Mouse (Mus musculus): ENCODE data around the gene Prdx5. TPM values are rescaled to one million over a fixed set of nuclear protein-coding genes. Genes with fewer than 3 reads are reported as not detected.
"Not testable (repeated sequence)": the region's sequence is repeated elsewhere in the genome, so short reads cannot be mapped to it uniquely, and the experiment has no call there.

Gene Prdx5
- polyA plus RNA-seq, 1 experiment from 2014 or later, result 231 TPM

DNA sequence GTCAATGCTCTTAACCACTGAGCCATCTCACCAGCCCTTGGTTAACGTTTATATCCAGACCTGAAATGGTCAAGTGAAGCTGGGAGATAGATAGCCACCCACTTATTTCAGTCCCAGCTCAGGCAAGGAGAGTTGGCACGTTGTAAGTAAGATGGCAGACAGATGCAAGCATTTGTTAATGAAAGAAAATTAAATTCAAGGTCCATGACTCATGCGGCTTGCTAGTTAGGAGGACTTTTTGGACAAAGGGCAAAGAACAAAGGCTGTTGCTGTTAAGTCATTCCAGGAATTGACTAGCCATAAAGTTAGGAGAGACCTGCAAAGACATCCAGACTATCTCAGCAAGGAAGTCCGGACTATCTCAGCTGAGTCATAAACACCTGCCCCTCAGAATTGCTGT is 10.3 kb downstream of the Prdx5 start:
- WGBS, result 82% methylated on average over 4 of the region's 4 CpGs
- no peak overlapping the region for H3K4me2 ChIP-seq (replicated peaks)
- no peak overlapping the region for H3K9ac ChIP-seq (replicated peaks)
- no peak overlapping the region for H3K27ac ChIP-seq (replicated peaks)
- no peaks in the 10 kb centered on the region for H3K36me3 ChIP-seq
- no peaks in the 10 kb centered on the region for H3K9me3 ChIP-seq
- ATAC-seq (replicated peaks), result no peak
- no peak overlapping the region for H3K4me3 ChIP-seq
- no peaks in the 10 kb centered on the region for H3K27me3 ChIP-seq
- no peaks in the 10 kb centered on the region for H3K4me1 ChIP-seq

DNA sequence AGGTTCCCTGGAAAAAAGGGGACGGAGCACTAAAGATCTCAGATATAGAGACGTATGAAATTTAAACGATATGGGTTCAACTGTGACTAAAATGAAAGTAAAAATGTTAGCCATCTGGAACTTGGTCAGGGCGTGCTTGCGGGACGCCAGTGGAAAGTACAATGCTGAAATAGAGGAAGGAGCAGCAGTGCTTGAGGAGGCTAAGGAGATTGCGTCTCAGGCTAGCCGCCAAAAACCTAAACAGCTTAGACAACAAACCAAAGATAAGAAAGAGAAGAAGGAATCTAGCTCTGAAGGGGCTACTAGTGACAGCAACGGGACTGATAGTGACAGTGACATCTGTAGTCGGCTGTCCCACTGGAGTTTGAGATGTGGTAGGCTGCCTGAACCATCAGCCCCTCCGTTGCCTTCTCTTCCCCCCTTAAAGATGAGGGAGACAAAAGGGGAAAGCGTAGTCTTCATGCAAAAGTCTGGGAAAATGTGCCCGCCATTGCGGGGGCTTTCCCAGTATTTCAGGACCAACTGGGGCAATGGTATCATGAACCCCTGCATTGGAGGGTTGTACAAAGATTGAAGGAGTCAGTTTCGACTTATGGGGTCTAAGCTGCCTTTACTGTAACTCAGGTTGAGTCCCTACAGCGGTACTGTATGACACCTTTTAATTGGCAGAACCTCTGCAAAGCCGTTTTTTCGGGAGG is 14.1 kb downstream of the Prdx5 start:
- not testable (repeated sequence) for H3K9me3 ChIP-seq; H3K4me3 ChIP-seq; H3K4me2 ChIP-seq (replicated peaks); H3K4me1 ChIP-seq; H3K9ac ChIP-seq (replicated peaks); H3K36me3 ChIP-seq; ATAC-seq (replicated peaks); H3K27me3 ChIP-seq; H3K27ac ChIP-seq (replicated peaks)
- 91% methylated on average over 18 of the region's 18 CpGs for WGBS

DNA sequence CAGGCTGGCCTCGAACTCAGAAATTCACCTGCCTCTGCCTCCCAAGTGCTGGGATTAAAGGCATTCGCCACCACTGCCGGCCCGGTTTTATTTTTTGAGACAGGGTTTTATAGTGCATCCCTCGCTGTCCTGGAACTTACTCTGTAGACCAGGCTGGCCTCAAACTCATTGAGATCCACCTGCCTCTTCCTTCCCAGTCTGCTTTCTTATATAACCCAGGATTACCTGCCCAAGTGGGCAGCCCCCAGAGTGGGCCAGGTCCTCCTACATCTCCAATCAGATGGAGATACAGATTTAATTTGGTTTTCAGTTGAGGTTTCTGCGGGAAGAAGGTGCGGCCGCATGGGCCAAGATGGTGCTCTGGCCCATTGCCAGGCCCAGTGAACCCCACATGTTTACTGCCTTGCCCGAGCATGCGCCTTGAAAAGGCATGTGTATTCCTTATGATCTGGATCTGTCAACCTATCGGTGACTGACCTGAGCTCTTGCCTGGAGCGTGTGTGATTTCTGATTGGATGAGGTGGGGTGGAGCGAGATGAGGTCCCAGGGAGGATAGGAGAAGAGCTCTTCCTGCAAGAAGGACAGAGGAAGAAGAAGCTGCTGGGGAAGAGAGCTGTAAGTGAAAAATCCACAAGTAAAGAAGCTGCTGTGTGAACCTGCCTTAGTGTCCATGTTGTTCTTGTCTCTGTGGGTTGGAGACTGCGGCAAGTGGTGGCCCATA is 16.0 kb downstream of the Prdx5 start:
- H3K9me3 ChIP-seq, result no peaks in the 10 kb centered on the region
- H3K27me3 ChIP-seq, result no peaks in the 10 kb centered on the region
- WGBS, result 92% methylated on average over 14 of the region's 14 CpGs
- H3K4me3 ChIP-seq, result no peak overlapping the region
- no peak overlapping the region for H3K4me2 ChIP-seq (replicated peaks)
- no peaks in the 10 kb centered on the region for H3K4me1 ChIP-seq
- no peaks in the 10 kb centered on the region for H3K36me3 ChIP-seq
- no peak overlapping the region for H3K9ac ChIP-seq (replicated peaks)
- H3K27ac ChIP-seq (replicated peaks), result no peak overlapping the region
- no peak for ATAC-seq (replicated peaks)

DNA sequence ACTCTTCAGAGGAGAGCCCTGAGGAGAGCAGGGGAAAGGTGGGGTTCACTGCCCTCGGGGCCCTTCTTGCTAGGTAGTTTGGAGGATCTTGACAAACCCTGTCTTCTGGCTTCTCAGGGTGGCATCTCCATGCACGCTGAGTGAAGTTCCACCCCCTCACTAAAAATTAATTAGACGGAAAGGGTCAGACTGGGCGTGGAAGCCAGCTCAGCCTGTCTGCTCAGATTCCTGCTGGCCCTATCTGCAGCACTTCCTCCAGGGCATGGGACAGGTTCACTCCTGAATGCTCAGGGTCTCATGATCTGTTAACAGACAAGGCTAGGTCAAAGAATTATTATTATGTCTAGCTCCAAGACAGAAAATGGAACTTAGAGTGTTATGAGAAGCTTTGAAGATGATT is 17.4 kb downstream of the Prdx5 start:
- no peak overlapping the region for H3K4me2 ChIP-seq (replicated peaks)
- no peaks in the 10 kb centered on the region for H3K4me1 ChIP-seq
- no peaks in the 10 kb centered on the region for H3K9me3 ChIP-seq
- 81% methylated on average over 4 of the region's 4 CpGs for WGBS
- no peak for ATAC-seq (replicated peaks)
- no peak overlapping the region for H3K27ac ChIP-seq (replicated peaks)
- H3K4me3 ChIP-seq, result no peak overlapping the region
- no peaks in the 10 kb centered on the region; the same call in 1 of the 2 replicates for H3K27me3 ChIP-seq
- H3K9ac ChIP-seq (replicated peaks), result no peak overlapping the region
- no peaks in the 10 kb centered on the region for H3K36me3 ChIP-seq

DNA sequence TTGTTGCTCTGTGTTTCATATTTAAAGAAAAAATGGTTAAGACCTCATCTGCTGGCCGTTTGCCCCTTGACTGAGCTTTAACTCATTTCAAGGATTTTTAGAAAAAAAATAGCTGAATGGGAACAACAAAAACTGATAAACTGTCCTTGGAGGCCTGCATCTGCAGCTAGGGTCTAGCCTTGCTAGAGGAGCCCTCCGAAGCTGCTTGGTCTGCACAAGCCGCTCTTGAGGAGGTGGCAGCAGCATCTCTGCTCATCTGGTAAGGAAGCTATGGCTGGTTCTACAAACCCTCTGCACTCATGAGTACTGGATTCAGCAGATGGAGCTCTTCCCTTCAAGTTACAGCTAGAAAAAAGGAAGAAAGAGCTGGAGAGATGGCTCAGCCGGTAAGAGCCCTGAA is 31.9 kb downstream of the Prdx5 start:
- no peak overlapping the region for H3K27ac ChIP-seq (replicated peaks)
- no peaks in the 10 kb centered on the region for H3K36me3 ChIP-seq
- no peak overlapping the region for H3K4me2 ChIP-seq (replicated peaks)
- ATAC-seq (replicated peaks), result no peak
- no peaks in the 10 kb centered on the region for H3K4me1 ChIP-seq
- H3K27me3 ChIP-seq, result no peaks in the 10 kb centered on the region
- WGBS, result 90% methylated on average over 4 of the region's 4 CpGs
- no peak overlapping the region for H3K4me3 ChIP-seq
- H3K9ac ChIP-seq (replicated peaks), result no peak overlapping the region
- H3K9me3 ChIP-seq, result no peaks in the 10 kb centered on the region

DNA sequence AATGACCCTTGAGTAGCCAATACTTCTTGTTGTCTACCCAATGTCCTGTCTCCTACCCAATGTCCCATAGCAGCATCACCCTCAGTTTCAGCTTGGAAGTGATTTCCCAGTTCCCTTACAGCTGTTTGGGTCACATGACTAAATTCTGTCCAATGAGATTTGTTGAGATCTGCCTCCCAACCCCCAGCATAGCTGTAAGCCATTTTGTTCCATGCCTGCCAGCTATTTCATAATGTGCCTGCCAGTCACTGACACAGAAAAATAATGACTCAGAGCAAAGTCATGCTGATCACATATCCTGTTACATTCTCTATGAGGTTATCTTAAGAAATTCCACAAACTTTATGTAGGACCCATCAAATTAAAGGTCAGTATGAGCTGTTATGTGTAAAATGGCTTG is 33.1 kb downstream of the Prdx5 start:
- ATAC-seq (replicated peaks), result no peak
- Histone ChIP-seq H3K27me3 (no peaks in the 10 kb centered on the region), H3K27ac (replicated peaks) (no peak overlapping the region), H3K4me3 (no peak overlapping the region), H3K36me3 (no peaks in the 10 kb centered on the region), H3K4me1 (no peaks in the 10 kb centered on the region), H3K9ac (replicated peaks) (no peak overlapping the region), H3K9me3 (no peaks in the 10 kb centered on the region), H3K4me2 (replicated peaks) (no peak overlapping the region)

DNA sequence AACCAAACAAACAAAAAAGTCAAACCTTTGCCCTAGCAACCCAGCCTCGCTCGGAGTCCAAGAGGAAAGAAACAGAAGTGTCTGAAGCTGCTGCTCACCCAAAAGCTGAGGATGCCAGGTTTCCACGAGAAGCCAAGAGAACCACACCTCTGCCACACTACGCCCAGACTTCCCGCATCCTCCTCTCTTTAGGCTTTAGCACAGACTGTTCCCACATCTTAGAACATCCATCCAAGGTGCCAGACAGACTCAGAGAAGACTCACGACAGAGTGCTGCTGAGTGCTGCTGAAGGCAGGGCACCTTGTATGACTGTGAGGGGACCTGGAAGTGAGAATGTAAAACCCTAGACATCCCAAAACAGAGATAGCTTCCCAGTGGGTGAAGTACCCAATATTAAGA is 34.1 kb downstream of the Prdx5 start:
- H3K27ac ChIP-seq (replicated peaks), result no peak overlapping the region
- no peaks in the 10 kb centered on the region for H3K4me1 ChIP-seq
- H3K9ac ChIP-seq (replicated peaks), result no peak overlapping the region
- H3K4me3 ChIP-seq, result no peak overlapping the region
- WGBS, result 91% methylated on average over 6 of the region's 6 CpGs
- no peaks in the 10 kb centered on the region for H3K27me3 ChIP-seq
- no peak overlapping the region for H3K4me2 ChIP-seq (replicated peaks)
- no peaks in the 10 kb centered on the region for H3K36me3 ChIP-seq
- no peak for ATAC-seq (replicated peaks)
- H3K9me3 ChIP-seq, result no peaks in the 10 kb centered on the region

DNA sequence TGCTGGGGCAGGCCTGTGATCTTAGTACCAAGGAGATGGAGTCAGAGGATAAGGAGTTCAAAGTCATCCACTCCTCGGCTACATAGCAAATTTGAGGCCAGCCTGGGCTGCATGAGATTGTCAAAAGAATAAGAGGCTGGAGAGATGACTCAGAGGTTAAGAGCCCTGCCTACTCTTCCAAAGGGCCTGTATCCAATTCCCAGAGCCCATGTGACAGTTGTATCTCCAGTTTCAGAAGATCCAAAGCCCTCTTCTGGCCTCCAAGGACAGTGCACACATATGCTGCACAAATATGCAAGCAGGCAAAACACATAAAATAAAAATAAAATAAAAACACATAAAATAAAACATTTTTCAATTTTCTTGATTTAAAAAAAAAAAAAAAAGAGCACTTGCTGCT is 35.6 kb downstream of the Prdx5 start:
- Histone ChIP-seq H3K9ac (replicated peaks) (no peak overlapping the region), H3K9me3 (no peaks in the 10 kb centered on the region), H3K4me2 (replicated peaks) (no peak overlapping the region), H3K27ac (replicated peaks) (no peak overlapping the region), H3K4me1 (no peaks in the 10 kb centered on the region), H3K4me3 (no peak overlapping the region), H3K36me3 (no peaks in the 10 kb centered on the region), H3K27me3 (no peaks in the 10 kb centered on the region)
- WGBS, result 100% methylated on average over 1 of the region's 1 CpGs
- no peak for ATAC-seq (replicated peaks)

DNA sequence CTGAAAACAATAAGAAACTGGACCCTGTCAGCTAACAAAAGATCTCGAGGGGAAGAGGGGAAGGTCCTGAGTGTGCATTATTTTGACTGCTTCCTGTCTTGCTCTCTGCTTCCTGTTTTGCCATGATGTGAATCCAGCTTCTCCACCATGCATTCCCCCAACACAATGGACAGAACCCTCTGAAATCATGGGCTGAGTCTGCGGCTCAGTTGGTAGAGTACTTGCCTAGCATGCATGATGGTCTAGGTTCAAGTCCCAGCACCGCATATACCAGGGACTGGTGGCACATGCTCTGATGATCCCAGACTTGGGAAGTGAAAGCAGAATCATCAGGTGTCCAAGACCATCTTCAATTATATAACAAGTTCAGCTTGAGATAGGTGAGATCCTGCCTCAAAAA is 37.2 kb downstream of the Prdx5 start:
- no peaks in the 10 kb centered on the region for H3K27me3 ChIP-seq
- ATAC-seq (replicated peaks), result no peak
- H3K9me3 ChIP-seq, result no peaks in the 10 kb centered on the region
- no peak overlapping the region for H3K4me3 ChIP-seq
- H3K9ac ChIP-seq (replicated peaks), result no peak overlapping the region
- no peak overlapping the region for H3K27ac ChIP-seq (replicated peaks)
- no peak overlapping the region for H3K4me2 ChIP-seq (replicated peaks)
- no peaks in the 10 kb centered on the region for H3K36me3 ChIP-seq
- no peaks in the 10 kb centered on the region for H3K4me1 ChIP-seq
- 75% methylated on average over 3 of the region's 3 CpGs for WGBS

DNA sequence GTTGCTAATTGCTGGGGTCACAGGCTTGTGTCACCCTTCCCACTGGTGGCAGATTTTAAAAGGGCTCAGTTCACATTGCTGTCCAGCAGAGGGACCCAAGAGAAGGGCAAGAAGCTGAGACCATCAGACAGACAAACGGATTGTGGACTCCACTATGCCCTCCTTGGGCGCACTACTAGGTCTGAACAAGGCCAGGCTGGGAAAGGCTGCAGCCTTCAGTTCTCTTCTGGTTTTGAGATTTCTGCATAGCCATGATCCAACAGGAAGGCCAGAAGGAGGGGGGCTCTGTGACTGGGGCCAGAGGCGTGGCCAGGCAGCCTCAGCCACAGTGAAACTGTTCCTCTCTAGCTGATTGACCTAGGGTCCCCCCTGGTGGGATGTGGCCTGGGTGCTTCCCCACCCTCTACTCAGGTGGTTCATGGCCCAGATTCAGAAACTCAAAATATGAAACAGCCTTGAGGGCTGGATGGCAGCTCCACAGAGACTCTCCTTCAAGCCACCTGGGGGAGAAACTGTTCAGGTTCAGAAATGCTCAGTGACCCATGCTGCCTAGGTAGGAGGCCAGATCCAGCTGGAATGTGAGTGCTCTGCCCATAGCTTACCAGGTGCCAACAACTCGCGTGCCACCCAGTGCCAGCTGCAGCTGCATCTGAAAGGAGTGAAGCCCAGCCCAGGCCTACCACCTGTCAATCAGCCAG is 38.2 kb downstream of the Prdx5 start:
- Histone ChIP-seq H3K4me2 (replicated peaks) (no peak overlapping the region), H3K4me1 (no peaks in the 10 kb centered on the region), H3K9me3 (no peaks in the 10 kb centered on the region), H3K27ac (replicated peaks) (no peak overlapping the region), H3K36me3 (no peaks in the 10 kb centered on the region), H3K4me3 (no peak overlapping the region), H3K27me3 (no peaks in the 10 kb centered on the region), H3K9ac (replicated peaks) (no peak overlapping the region)
- ATAC-seq (replicated peaks), result no peak
- WGBS, result 70% methylated on average over 5 of the region's 5 CpGs

DNA sequence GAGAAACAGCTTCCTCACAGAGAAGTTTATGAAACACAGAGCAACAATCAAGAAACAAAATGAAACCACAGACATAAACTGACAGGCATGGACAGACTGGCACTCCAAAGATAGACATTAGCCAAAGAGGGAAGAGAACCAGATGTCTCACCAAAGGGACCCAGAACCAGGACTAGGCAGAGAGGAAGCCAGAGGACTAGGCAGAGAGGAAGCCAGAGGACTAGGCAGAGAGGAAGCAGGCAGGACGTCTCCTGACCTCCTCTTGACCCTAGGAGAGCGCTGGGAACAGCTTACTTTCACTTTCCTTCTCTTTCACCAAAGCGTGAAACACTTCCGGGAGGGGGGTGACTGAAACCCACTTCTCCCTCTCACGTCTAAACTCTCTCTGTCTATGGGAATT is 40.6 kb downstream of the Prdx5 start:
- no peak for ATAC-seq (replicated peaks)
- Histone ChIP-seq H3K9me3 (no peaks in the 10 kb centered on the region), H3K9ac (replicated peaks) (no peak overlapping the region), H3K4me1 (no peaks in the 10 kb centered on the region), H3K27me3 (no peaks in the 10 kb centered on the region), H3K36me3 (no peaks in the 10 kb centered on the region), H3K4me2 (replicated peaks) (no peak overlapping the region), H3K4me3 (no peak overlapping the region), H3K27ac (replicated peaks) (no peak overlapping the region)
- WGBS, result 16% methylated on average over 5 of the region's 5 CpGs

DNA sequence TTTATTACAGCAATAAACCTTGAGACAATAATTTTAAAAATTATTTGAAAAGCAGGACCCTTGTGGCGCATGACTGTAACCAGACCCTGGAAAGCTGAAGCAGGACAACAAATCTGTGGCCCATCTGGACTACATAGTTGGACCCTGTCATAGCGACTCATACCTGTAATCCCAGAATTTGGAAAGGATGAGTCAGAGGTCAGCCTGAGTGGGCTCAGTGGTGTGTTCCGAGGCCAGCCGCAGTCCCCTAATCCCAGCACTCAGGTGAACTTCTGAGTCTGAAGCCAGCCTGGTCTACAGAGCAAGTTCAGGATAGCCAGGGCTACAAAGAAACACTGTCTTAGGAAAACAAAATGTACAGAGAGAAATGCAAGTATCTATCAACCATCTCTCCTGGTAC is 48.5 kb downstream of the Prdx5 start:
- no peaks in the 10 kb centered on the region for H3K27me3 ChIP-seq
- 94% methylated on average over 4 of the region's 4 CpGs for WGBS

More for the DNA sequence above, 48.5 kb downstream of the Prdx5 start:
- H3K4me2 ChIP-seq (replicated peaks), result no peak overlapping the region
- H3K4me1 ChIP-seq, result 0 out of 2 replicates have a peak, but pooled peaks cover 5% of the 10 kb centered on the region
- H3K4me3 ChIP-seq, result no peak overlapping the region
- H3K27ac ChIP-seq (replicated peaks), result no peak overlapping the region
- no peaks in the 10 kb centered on the region for H3K9me3 ChIP-seq
- H3K36me3 ChIP-seq, result no peaks in the 10 kb centered on the region
- ATAC-seq (replicated peaks), result no peak
- no peak overlapping the region for H3K9ac ChIP-seq (replicated peaks)
